Mouse (Mus musculus): ENCODE data around the gene Htr2c.

DNA sequence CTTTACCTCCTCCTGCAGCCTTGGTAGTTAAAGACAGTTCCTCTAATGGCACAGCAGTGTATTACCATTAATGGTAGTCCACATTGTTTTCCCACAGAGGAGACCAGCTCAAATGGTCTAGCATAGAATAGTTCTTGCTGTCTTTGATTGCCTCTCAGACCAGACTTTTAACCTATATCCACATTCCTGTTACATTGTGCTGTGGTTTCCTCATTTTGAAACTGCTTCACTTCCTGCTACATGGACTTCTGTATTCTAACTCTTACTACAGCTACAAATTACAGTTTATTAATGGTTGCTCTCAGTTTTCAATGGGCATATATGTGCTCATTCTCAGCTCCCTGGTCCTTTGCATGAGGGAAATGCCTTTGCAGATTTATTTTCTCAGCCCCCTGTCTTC lies 15.3 kb upstream of the Htr2c start:
- TF ChIP-seq UBTF (IDR thresholded peaks at IDR 0.05; ENCODE audit: borderline replicate concordance, insufficient read depth, low read depth, low read length) (no peak), POLR2AphosphoS2 (IDR thresholded peaks at IDR 0.05; ENCODE audit: low read length) (no peak), RCOR1 (IDR thresholded peaks at IDR 0.05; ENCODE audit: low read depth, low read length) (no peak), MEF2A (IDR thresholded peaks at IDR 0.05; ENCODE audit: extremely low read depth, insufficient replicate concordance, low read depth, low read length, poor library complexity, severe bottlenecking) (no peak), EP300 (IDR thresholded peaks at IDR 0.05; ENCODE audit: low read depth in 1 of 2, low read length in 2 of 2) (no peak), USF1 (IDR thresholded peaks at IDR 0.05; ENCODE audit: low read depth, low read length) (no peak), RAD21 (IDR thresholded peaks at IDR 0.05; ENCODE audit: low read depth, low read length) (no peak), CTCF (IDR thresholded peaks at IDR 0.05 in 2 of 3, conservative IDR thresholded peaks at IDR 0.05 in 1 of 3; ENCODE audit: control insufficient read depth in 1 of 3, insufficient read depth in 1 of 3, low read depth in 2 of 3, low read length in 3 of 3, poor library complexity in 1 of 3, severe bottlenecking in 1 of 3) (no peak), E2F4 (IDR thresholded peaks at IDR 0.05; ENCODE audit: borderline replicate concordance, low read depth, low read length) (no peak), POLR2AphosphoS5 (IDR thresholded peaks at IDR 0.05; ENCODE audit: borderline replicate concordance, low read depth, low read length) (no peak), POLR2A (IDR thresholded peaks at IDR 0.05; ENCODE audit: control insufficient read depth in 1 of 2, insufficient read depth in 1 of 2, low read depth in 1 of 2, low read length in 2 of 2, poor library complexity in 1 of 2) (no peak), GATA1 (IDR thresholded peaks at IDR 0.05; ENCODE audit: low read depth, low read length) (no peak), ZNF384 (IDR thresholded peaks at IDR 0.05; ENCODE audit: low read depth, low read length) (no peak), TAL1 (IDR thresholded peaks at IDR 0.05; ENCODE audit: low read length) (no peak)
